Mouse (Mus musculus) liver, postnatal 0 days (tissue): ENCODE measurements around the gene Reln. TPM values are rescaled to one million over a fixed set of nuclear protein-coding genes. Genes with fewer than 3 reads are reported as not detected.

Source experiments
- ATAC-seq: fragments of 200-750 bp; cut with Nextera tagmentation; 2 replicates; pipeline ENCODE4 v1.8.0; 2017; ENCODE audit warnings: mild to moderate bottlenecking, moderate library complexity
- DNase-seq: peaks from one replicate; pipeline ENCODE4 v3.0.0-alpha.2; 2016
- H3K27ac ChIP-seq: fragments of 300-500 bp; sonication (generic); 2 replicates; pipeline ENCODE4 v1.5.1; 2014; ENCODE audit warnings: antibody characterized with exemption, moderate library complexity, mild to moderate bottlenecking, low read depth
- H3K27me3 ChIP-seq: fragments of 300-500 bp; sonication (generic); 2 replicates; pipeline ENCODE4 v1.6.1; 2014; ENCODE audit warnings: low read length, control low read depth, mixed read lengths; ENCODE audit not compliant: insufficient read depth
- H3K36me3 ChIP-seq: fragments of 300-500 bp; sonication (generic); replicated peaks from 2 replicates; pipeline ENCODE4 v1.6.1; 2014; ENCODE audit warnings: mild to moderate bottlenecking, control low read depth, low read length, moderate library complexity, mixed read lengths; ENCODE audit not compliant: insufficient read depth
- H3K4me1 ChIP-seq: fragments of 300-500 bp; sonication (generic); 2 replicates; pipeline ENCODE4 v1.6.1; 2014; ENCODE audit warnings: antibody characterized with exemption, mild to moderate bottlenecking, control low read depth; ENCODE audit not compliant: insufficient read depth
- H3K4me2 ChIP-seq: fragments of 300-500 bp; sonication (generic); 2 replicates; pipeline ENCODE4 v1.6.1; 2014; ENCODE audit warnings: low read depth, mild to moderate bottlenecking, low read length, moderate library complexity, mixed read lengths
- H3K4me3 ChIP-seq: fragments of 300-500 bp; sonication (generic); 2 replicates; pipeline ENCODE4 v1.5.1; 2014; ENCODE audit warnings: low read depth, low read length
- H3K9ac ChIP-seq: fragments of 300-500 bp; sonication (generic); replicated peaks from 2 replicates; pipeline ENCODE4 v1.6.1; 2014; ENCODE audit warnings: mild to moderate bottlenecking, moderate library complexity
- H3K9me3 ChIP-seq: fragments of 300-500 bp; sonication (generic); 2 replicates; pipeline ENCODE4 v1.6.1; 2016; ENCODE audit warnings: mild to moderate bottlenecking, control low read depth, low read length, mixed read lengths
- CTCF ChIP-seq: sonication (generic); IDR thresholded peaks from 2 replicates; pipeline ENCODE4 v1.5.1; 2016; ENCODE audit warnings: antibody characterized with exemption, low read depth
- EP300 ChIP-seq: IDR thresholded peaks from 2 replicates; pipeline ENCODE4 v1.6.1; 2016; ENCODE audit warnings: antibody characterized with exemption, low read depth, mild to moderate bottlenecking
- WGBS: fragments of 180-500 bp; shearing (Covaris S2); extraction: QIAGEN DNeasy Blood & Tissue Kit; methylation state at CpG from one replicate; pipeline ENCODE4 v1.1.7; 2014; ENCODE audit not compliant: insufficient replicate concordance; 5-methylcytosine and 5-hydroxymethylcytosine counted together
- polyA plus RNA-seq: library from polyadenylated mRNA; unstranded; fragments of >200 nt; fragmentation: Nextera tagmentation; extraction: Ambion mirVana; gene quantifications from 2 replicates; pipeline ENCODE4 v1.2.1, GENCODE M21; 2015

Gene Reln
- polyA plus RNA-seq, 1 experiment from 2014 or later, result 16.8 TPM

- no peaks in the 10 kb centered on the region for H3K27me3 ChIP-seq
- 78% methylated on average over 6 of the region's 6 CpGs for WGBS
- no peak for TF ChIP-seq CTCF
- no peak for TF ChIP-seq EP300
- DNase-seq, result no peak
- no peaks in the 10 kb centered on the region for H3K9me3 ChIP-seq
- no peak overlapping the region for H3K4me2 ChIP-seq
- H3K4me3 ChIP-seq, result no peak overlapping the region
- H3K9ac ChIP-seq, result no peak overlapping the region
- ATAC-seq, result no peak
- no peak overlapping the region for H3K27ac ChIP-seq
- no peaks in the 10 kb centered on the region; the same call in 1 of the 2 replicates for H3K36me3 ChIP-seq
- no peaks in the 10 kb centered on the region for H3K4me1 ChIP-seq
Observed at GRCm38 (mm10) chr5:22072591-22072990, 271.9 kb downstream of the Reln start.

- Histone ChIP-seq H3K27ac (no peak overlapping the region), H3K4me2 (no peak overlapping the region), H3K9me3 (no peaks in the 10 kb centered on the region), H3K36me3 (no peaks in the 10 kb centered on the region), H3K27me3 (no peaks in the 10 kb centered on the region), H3K4me1 (no peaks in the 10 kb centered on the region), H3K9ac (no peak overlapping the region), H3K4me3 (no peak overlapping the region)
- TF ChIP-seq EP300 (no peak), CTCF (no peak)
- DNase-seq, result no peak
- no peak for ATAC-seq
- 74% methylated on average over 6 of the region's 6 CpGs for WGBS
Observed at GRCm38 (mm10) chr5:22059251-22059650, 285.3 kb downstream of the Reln start.

GRCm38 (mm10) chr5:22041825-22042224, 302.7 kb downstream of the Reln start:
- WGBS, result 74% methylated on average over 6 of the region's 6 CpGs
- DNase-seq (no peak), ATAC-seq (no peak)
- Histone ChIP-seq H3K36me3 (no peaks in the 10 kb centered on the region), H3K4me2 (no peak overlapping the region), H3K4me3 (no peak overlapping the region), H3K4me1 (no peaks in the 10 kb centered on the region), H3K9me3 (no peaks in the 10 kb centered on the region), H3K27ac (no peak overlapping the region), H3K27me3 (no peaks in the 10 kb centered on the region), H3K9ac (no peak overlapping the region)
- TF ChIP-seq CTCF, result no peak

GRCm38 (mm10) chr5:22039375-22040149, 304.9 kb downstream of the Reln start:
- WGBS, result 77% methylated on average over 12 of the region's 12 CpGs
- H3K27me3 ChIP-seq, result no peaks in the 10 kb centered on the region
- TF ChIP-seq CTCF (no peak), EP300 (no peak)

GRCm38 (mm10) chr5:22035201-22035600, 309.3 kb downstream of the Reln start:
- no peaks in the 10 kb centered on the region for H3K27me3 ChIP-seq
- ATAC-seq, result no peak
- H3K4me1 ChIP-seq, result no peaks in the 10 kb centered on the region
- no peak overlapping the region for H3K9ac ChIP-seq
- 83% methylated on average over 8 of the region's 8 CpGs for WGBS
- no peak overlapping the region for H3K27ac ChIP-seq
- no peak for TF ChIP-seq EP300
- no peak for TF ChIP-seq CTCF
- H3K4me3 ChIP-seq, result no peak overlapping the region
- H3K36me3 ChIP-seq, result no peaks in the 10 kb centered on the region
- H3K4me2 ChIP-seq, result no peak overlapping the region
- no peak for DNase-seq
- no peaks in the 10 kb centered on the region for H3K9me3 ChIP-seq

More at GRCm38 (mm10) chr5:22039375-22040149, 304.9 kb downstream of the Reln start:
- DNase-seq (no peak), ATAC-seq (no peak)
- Histone ChIP-seq H3K4me3 (no peak overlapping the region), H3K9me3 (no peaks in the 10 kb centered on the region), H3K4me1 (no peaks in the 10 kb centered on the region), H3K36me3 (no peaks in the 10 kb centered on the region), H3K9ac (no peak overlapping the region), H3K4me2 (no peak overlapping the region), H3K27ac (no peak overlapping the region)

- DNase-seq (no peak), ATAC-seq (no peak)
- TF ChIP-seq EP300 (no peak), CTCF (no peak)
- H3K4me3 ChIP-seq, result no peak overlapping the region
- H3K27me3 ChIP-seq, result no peaks in the 10 kb centered on the region
- WGBS, result 86% methylated on average over 8 of the region's 8 CpGs
- no peaks in the 10 kb centered on the region for H3K4me1 ChIP-seq
- H3K9ac ChIP-seq, result no peak overlapping the region
- H3K36me3 ChIP-seq, result no peaks in the 10 kb centered on the region
- no peak overlapping the region for H3K27ac ChIP-seq
- H3K4me2 ChIP-seq, result no peak overlapping the region
- H3K9me3 ChIP-seq, result no peaks in the 10 kb centered on the region
Observed at GRCm38 (mm10) chr5:22033039-22033438, 311.5 kb downstream of the Reln start.

- no peaks in the 10 kb centered on the region for H3K9me3 ChIP-seq
- H3K4me1 ChIP-seq, result no peaks in the 10 kb centered on the region
- DNase-seq (no peak), ATAC-seq (no peak)
- TF ChIP-seq EP300 (no peak), CTCF (no peak)
- H3K9ac ChIP-seq, result no peak overlapping the region
- H3K4me3 ChIP-seq, result no peak overlapping the region
- no peaks in the 10 kb centered on the region for H3K36me3 ChIP-seq
- no peak overlapping the region for H3K27ac ChIP-seq
- no peak overlapping the region for H3K4me2 ChIP-seq
- 73% methylated on average over 7 of the region's 7 CpGs for WGBS
- no peaks in the 10 kb centered on the region for H3K27me3 ChIP-seq
Observed at GRCm38 (mm10) chr5:22031653-22032052, 312.8 kb downstream of the Reln start.
